In genomic region chr11:112827044-112827347, GRCm38 (mm10) we compare ENCODE assay signal across 15 mouse cellular contexts. TPM values are rescaled to one million over a fixed set of nuclear protein-coding genes. Genes with fewer than 3 reads are reported as not detected.
DNase-seq lines count a peak whose midpoint lies in the region; ATAC-seq lines count a peak whose summit lies in the region.
"Had no signal": no experiment of that assay in that cellular context is flagged by ENCODE, and none has a peak within 500 bp of the region (broad histone marks: within the 10 kb centered on the region; RNA-seq: fewer than 3 reads in every experiment).

No protein-coding gene starts in this region.

- no peak overlapping the region for H3K27ac ChIP-seq in kidney, embryonic 15.5 days
- no peak overlapping the region for H3K27ac ChIP-seq in embryonic facial prominence, embryonic 11.5 days (replicated peaks; ENCODE audit: low read depth, low read length)
- peak overlapping the region; percentile 78 for H3K27ac ChIP-seq in midbrain, embryonic 14.5 days (replicated peaks; ENCODE audit: low read depth, low read length)
- H3K27ac ChIP-seq: gastrocnemius, adult 2 months; liver, embryonic 13.5 days had no signal

- no peak overlapping the region for H3K9ac ChIP-seq in kidney, embryonic 15.5 days
- no peak overlapping the region for H3K9ac ChIP-seq in embryonic facial prominence, embryonic 11.5 days (replicated peaks; ENCODE audit: low read length)
- H3K9ac ChIP-seq in midbrain, embryonic 14.5 days (replicated peaks; ENCODE audit: low read length): no peak overlapping the region
- H3K9ac ChIP-seq: liver, embryonic 13.5 days had no signal

- H3K4me3 ChIP-seq in kidney, embryonic 15.5 days (replicated peaks): no peak overlapping the region
- no peak overlapping the region for H3K4me3 ChIP-seq in embryonic facial prominence, embryonic 11.5 days (ENCODE audit: low read depth, low read length)
- H3K4me3 ChIP-seq in midbrain, embryonic 14.5 days (replicated peaks; ENCODE audit: low read depth, low read length): no peak overlapping the region
- H3K4me3 ChIP-seq: gastrocnemius, adult 2 months; liver, embryonic 13.5 days had no signal

- ATAC-seq in kidney, embryonic 15.5 days (replicated peaks; ENCODE audit: low FRiP score): 0 out of 2 replicates have a peak, but pooled peaks have one; percentile 29
- ATAC-seq in embryonic facial prominence, embryonic 11.5 days (replicated peaks; ENCODE audit: insufficient number of reproducible peaks, low FRiP score, low TSS enrichment, low read depth): no peak
- ATAC-seq in midbrain, embryonic 14.5 days (ENCODE audit: low FRiP score, low TSS enrichment): no peak

- H3K4me2 ChIP-seq in kidney, embryonic 15.5 days: no peak overlapping the region
- H3K4me2 ChIP-seq in embryonic facial prominence, embryonic 11.5 days (ENCODE audit: low read depth, low read length): no peak overlapping the region
- no peak overlapping the region for H3K4me2 ChIP-seq in midbrain, embryonic 14.5 days (ENCODE audit: low read length)
- H3K4me2 ChIP-seq: liver, embryonic 13.5 days had no signal

- 10% methylated on average over 6 of the region's 6 CpGs for WGBS in kidney, embryonic 15.5 days
- 20% methylated on average over 6 of the region's 6 CpGs for WGBS in embryonic facial prominence, embryonic 11.5 days
- 20% methylated on average over 6 of the region's 6 CpGs for WGBS in midbrain, embryonic 14.5 days

- peaks cover 11% of the 10 kb centered on the region for H3K4me1 ChIP-seq in kidney, embryonic 15.5 days
- H3K4me1 ChIP-seq in embryonic facial prominence, embryonic 11.5 days (ENCODE audit: control insufficient read depth, insufficient read depth, low read length): no peaks in the 10 kb centered on the region
- H3K4me1 ChIP-seq in midbrain, embryonic 14.5 days (ENCODE audit: control insufficient read depth, insufficient read depth, low read length): peaks cover 14% of the 10 kb centered on the region
- H3K4me1 ChIP-seq: liver, embryonic 13.5 days had no signal

- H3K27me3 ChIP-seq in kidney, embryonic 15.5 days: no peaks in the 10 kb centered on the region
- no peaks in the 10 kb centered on the region for H3K27me3 ChIP-seq in embryonic facial prominence, embryonic 11.5 days (ENCODE audit: control insufficient read depth, insufficient read depth, low read length)
- H3K27me3 ChIP-seq in midbrain, embryonic 14.5 days (ENCODE audit: control insufficient read depth, insufficient read depth, low read length): no peaks in the 10 kb centered on the region
- H3K27me3 ChIP-seq: CH12.LX; liver, embryonic 13.5 days had no signal

- H3K9me3 ChIP-seq in kidney, embryonic 15.5 days (replicated peaks): no peaks in the 10 kb centered on the region
- H3K9me3 ChIP-seq in embryonic facial prominence, embryonic 11.5 days (replicated peaks; ENCODE audit: control insufficient read depth, low read length): no peaks in the 10 kb centered on the region
- H3K9me3 ChIP-seq in midbrain, embryonic 14.5 days (ENCODE audit: control insufficient read depth, low read length): no peaks in the 10 kb centered on the region
- H3K9me3 ChIP-seq: liver, embryonic 13.5 days had no signal

- H3K36me3 ChIP-seq in kidney, embryonic 15.5 days: no peaks in the 10 kb centered on the region
- H3K36me3 ChIP-seq in embryonic facial prominence, embryonic 11.5 days (replicated peaks; ENCODE audit: control insufficient read depth, insufficient read depth, low read depth, low read length): no peaks in the 10 kb centered on the region
- H3K36me3 ChIP-seq in midbrain, embryonic 14.5 days (ENCODE audit: control insufficient read depth, insufficient read depth, low read length): no peaks in the 10 kb centered on the region
- H3K36me3 ChIP-seq: liver, embryonic 13.5 days had no signal

- peak; percentile 23 for DNase-seq in adrenal gland, postnatal 10 days
- no peak for DNase-seq in adrenal gland, postnatal 4 days (ENCODE audit: low spot score in 2 of 2)
- no peak for DNase-seq in kidney, postnatal 4 days
- peak; percentile 50 for DNase-seq in embryonic facial prominence, embryonic 11.5 days (ENCODE audit: low spot score)
- no peak for DNase-seq in midbrain, embryonic 14.5 days
- DNase-seq in layer of hippocampus, postnatal 10 days (ENCODE audit: low spot score in 2 of 2): no peak
- DNase-seq in retina, postnatal 1 day: no peak
- DNase-seq: cerebellum, postnatal 14 days; gastrocnemius, adult 2 months; kidney, adult 8-10 months; liver, embryonic 13.5 days; thymus, adult 18-20 months had no signal

RNA-seq across cellular contexts. Expression of gene Sox9, which starts 45.0 kb away (rescaled TPM):
- total RNA-seq in adrenal gland, postnatal 10 days (2021): 1 to 10 TPM; 1.7 to 1.8 TPM
- 1 to 10 TPM; 2.4 to 4.8 TPM for total RNA-seq in adrenal gland, postnatal 4 days (2021)
- polyA plus RNA-seq in kidney, embryonic 15.5 days (2015; fragmentation: Nextera tagmentation; extraction: Ambion mirVana): 36.2 and 37.9 TPM in 2 replicates
- polyA plus RNA-seq in embryonic facial prominence, embryonic 11.5 days (2014; fragmentation: Nextera tagmentation; extraction: Ambion mirVana): 91.9 and 93.0 TPM in 2 replicates
- 45.5 and 62.2 TPM in 2 replicates for polyA plus RNA-seq in midbrain, embryonic 14.5 days (2014; fragmentation: Nextera tagmentation; extraction: Ambion mirVana)
- total RNA-seq in layer of hippocampus, postnatal 10 days (2021): 10 to 100 TPM; 27.7 to 30.2 TPM
- total RNA-seq: CH12.LX; megakaryocyte progenitor cell, adult 5-6 weeks had no signal

Comparison
In these comparisons a context has a peak if more than half of its experiments do, and no peak if none do; other contexts are left out.
1. DNase-seq: peak in adrenal gland, postnatal 10 days (single experiment) and embryonic facial prominence, embryonic 11.5 days (single experiment); none in adrenal gland, postnatal 4 days (0 of 2), kidney, postnatal 4 days (0 of 2), midbrain, embryonic 14.5 days (single experiment), layer of hippocampus, postnatal 10 days (0 of 2) and retina, postnatal 1 day (single experiment).
2. RNA of gene Sox9, which starts 45.0 kb away (total RNA-seq): 27.7 to 30.2 TPM in layer of hippocampus, postnatal 10 days; 2.4 to 4.8 TPM in adrenal gland, postnatal 4 days and 1.7 to 1.8 TPM in adrenal gland, postnatal 10 days; every median in the first group is over 4 times any median in the second.